Mouse (Mus musculus): Measurements from ENCODE around the gene D430041D05Rik. TPM values are rescaled to one million over a fixed set of nuclear protein-coding genes. Genes with fewer than 3 reads are reported as not detected.

The D430041D05Rik gene
- polyA plus RNA-seq, 1 experiment, result 46.7 TPM

- Histone ChIP-seq H3K4me1 (ENCODE audit: control insufficient read depth, insufficient read depth, low read length) (no peaks in the 10 kb centered on the region), H3K27ac (ENCODE audit: insufficient read depth, low read length) (no peak overlapping the region), H3K4me3 (ENCODE audit: insufficient read depth, low read length) (no peak overlapping the region)
- TF ChIP-seq CTCF (IDR thresholded peaks at IDR 0.05; ENCODE audit: extremely low read depth, insufficient read depth, low read length) (no peak), POLR2A (IDR thresholded peaks at IDR 0.05; ENCODE audit: extremely low read depth, insufficient read depth, low read length) (no peak)
Measured at GRCm38 (mm10) chr2:104093305-104093704, 317.5 kb downstream of the D430041D05Rik start.

Other genes with a start within 250 kb of the D430041D05Rik start
- 36.9 and 37.9 TPM in 2 replicates for gene Hipk3, start 83.4 kb upstream of the D430041D05Rik start, polyA plus RNA-seq (2012; rRNA removed)
- gene Cstf3, start 179.5 kb upstream of the D430041D05Rik start, polyA plus RNA-seq (2012; rRNA removed), result 37.7 and 41.5 TPM in 2 replicates